Mouse (Mus musculus): ENCODE measurements at regions not wholly inside any gene's neighbourhood (a gene's known extent, or its start where the extent isn't known, plus 50 kb on each side); places are given as distances from the start of the nearest gene placed in this dataset.
A peak's percentile ranks its signal among the peaks of the same experiment; 100 is the strongest.

DNA sequence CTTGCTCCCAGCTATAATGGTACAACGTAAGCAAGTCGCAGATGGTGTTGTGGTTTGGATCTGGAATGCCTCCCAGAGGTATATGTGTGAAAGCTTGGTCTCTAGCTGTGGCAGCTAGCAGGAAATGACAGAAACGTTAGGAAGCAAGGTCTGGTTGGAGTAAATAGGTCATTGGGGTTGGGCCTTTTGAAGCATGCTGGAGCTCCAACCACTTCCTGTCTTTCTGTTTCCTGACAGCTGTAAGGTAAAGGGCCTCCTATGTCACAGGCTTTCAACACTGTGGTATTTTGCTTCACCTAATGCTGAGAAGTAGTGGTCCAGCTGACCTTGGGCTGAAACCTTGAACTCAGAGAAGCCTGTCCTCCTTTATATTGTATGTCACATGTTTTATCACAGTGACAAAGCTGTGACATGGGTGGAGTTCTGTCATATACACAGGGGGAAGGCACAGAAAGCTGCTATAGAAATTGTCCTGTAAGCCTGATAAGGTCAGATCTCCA, 106.8 kb upstream of the Nabp1 start:
- Histone ChIP-seq H3K4me2 (ENCODE audit: low read depth, low read length) (no peak overlapping the region), H3K36me3 (replicated peaks; ENCODE audit: insufficient read depth, low read length) (no peaks in the 10 kb centered on the region), H3K4me1 (ENCODE audit: insufficient read depth) (peaks cover 17% of the 10 kb centered on the region), H3K4me3 (ENCODE audit: low read depth, low read length) (no peak overlapping the region), H3K27me3 (ENCODE audit: insufficient read depth, low read length) (no peaks in the 10 kb centered on the region), H3K27ac (ENCODE audit: low read depth) (peak overlapping the region; percentile 62), H3K9ac (replicated peaks) (no peak overlapping the region), H3K9me3 (ENCODE audit: low read length) (no peaks in the 10 kb centered on the region)
- ATAC-seq (peak; percentile 73), DNase-seq (no peak)
- TF ChIP-seq EP300 (IDR thresholded peaks at IDR 0.05; ENCODE audit: low read depth) (peak; percentile 33; the same call in 1 of the 2 replicates), CTCF (IDR thresholded peaks at IDR 0.05; ENCODE audit: low read depth) (no peak)
- WGBS (ENCODE audit: insufficient replicate concordance): 22% methylated on average over 3 of the region's 3 CpGs

DNA sequence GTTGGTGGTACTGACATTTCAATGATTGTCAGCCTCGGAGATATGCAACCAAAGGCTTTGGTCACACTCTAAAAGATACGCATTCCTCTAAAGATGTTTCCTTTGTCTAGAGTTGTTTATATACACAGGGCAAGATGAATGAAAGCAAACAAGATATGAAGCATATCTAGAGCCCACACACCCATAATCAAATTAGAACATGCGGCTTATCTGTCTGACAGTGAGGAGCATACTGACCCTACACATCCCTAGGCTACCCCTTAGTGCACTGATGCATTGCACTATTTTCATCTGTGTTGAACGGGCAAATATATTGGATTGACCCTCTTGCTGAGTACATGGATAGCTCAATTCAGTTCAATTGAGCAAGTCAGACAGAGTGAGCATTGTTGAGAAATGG, 105.6 kb upstream of the Nabp1 start:
- H3K36me3 ChIP-seq (replicated peaks; ENCODE audit: insufficient read depth, low read length): no peaks in the 10 kb centered on the region
- ATAC-seq (peak; percentile 49), DNase-seq (no peak)
- peaks cover 19% of the 10 kb centered on the region for H3K4me1 ChIP-seq (ENCODE audit: insufficient read depth)
- no peak overlapping the region for H3K27ac ChIP-seq (ENCODE audit: low read depth)
- no peak overlapping the region for H3K9ac ChIP-seq (replicated peaks)
- no peaks in the 10 kb centered on the region for H3K27me3 ChIP-seq (ENCODE audit: insufficient read depth, low read length)
- H3K9me3 ChIP-seq (ENCODE audit: low read length): no peaks in the 10 kb centered on the region
- TF ChIP-seq EP300 (IDR thresholded peaks at IDR 0.05; ENCODE audit: low read depth) (peak; percentile 83), CTCF (IDR thresholded peaks at IDR 0.05; ENCODE audit: low read depth) (no peak)
- WGBS (ENCODE audit: insufficient replicate concordance): 45% methylated on average over 4 of the region's 4 CpGs
- no peak overlapping the region for H3K4me2 ChIP-seq (ENCODE audit: low read depth, low read length)
- no peak overlapping the region for H3K4me3 ChIP-seq (ENCODE audit: low read depth, low read length)

- no peak for ATAC-seq
- TF ChIP-seq EP300 (IDR thresholded peaks at IDR 0.05; ENCODE audit: low read depth): no peak
- TF ChIP-seq CTCF (IDR thresholded peaks at IDR 0.05; ENCODE audit: low read depth): no peak
- Histone ChIP-seq H3K9me3 (ENCODE audit: low read length) (no peaks in the 10 kb centered on the region), H3K27me3 (ENCODE audit: insufficient read depth, low read length) (no peaks in the 10 kb centered on the region), H3K4me1 (ENCODE audit: insufficient read depth) (peaks cover 15% of the 10 kb centered on the region), H3K36me3 (replicated peaks; ENCODE audit: insufficient read depth, low read length) (no peaks in the 10 kb centered on the region), H3K4me3 (ENCODE audit: low read depth, low read length) (no peak overlapping the region), H3K9ac (replicated peaks) (no peak overlapping the region), H3K27ac (ENCODE audit: low read depth) (peak overlapping the region; percentile 39; the same call in 1 of the 2 replicates), H3K4me2 (ENCODE audit: low read depth, low read length) (no peak overlapping the region)
- no peak for DNase-seq
- 24% methylated on average over 7 of the region's 7 CpGs for WGBS (ENCODE audit: insufficient replicate concordance)
These were observed 101.8 kb upstream of the Nabp1 start for GRCm38 (mm10) chr1:51580074-51580473.

DNA sequence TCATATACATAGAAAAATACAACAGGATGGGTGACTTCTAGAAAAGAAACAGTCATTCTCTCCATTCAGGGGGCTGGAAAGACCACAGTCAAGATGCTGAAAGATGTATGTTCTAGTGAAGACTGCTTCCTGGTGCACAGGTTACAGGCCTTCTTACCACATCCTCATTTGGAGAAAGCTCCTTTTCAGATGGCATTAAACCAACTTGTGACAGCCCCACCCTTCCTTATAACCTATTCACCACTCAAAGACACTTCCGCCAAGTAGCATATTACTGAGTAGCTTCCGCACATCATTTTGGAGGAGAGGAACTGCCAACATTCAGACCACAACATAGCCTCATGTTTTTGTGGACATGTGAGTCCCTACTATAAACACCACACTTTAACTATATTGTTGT, 99.5 kb upstream of the Nabp1 start:
- Histone ChIP-seq H3K4me3 (ENCODE audit: low read depth, low read length) (no peak overlapping the region), H3K27me3 (ENCODE audit: insufficient read depth, low read length) (no peaks in the 10 kb centered on the region), H3K9me3 (ENCODE audit: low read length) (no peaks in the 10 kb centered on the region), H3K27ac (ENCODE audit: low read depth) (no peak overlapping the region), H3K4me1 (ENCODE audit: insufficient read depth) (peaks cover 4% of the 10 kb centered on the region; the same call in 1 of the 2 replicates), H3K4me2 (ENCODE audit: low read depth, low read length) (no peak overlapping the region), H3K36me3 (replicated peaks; ENCODE audit: insufficient read depth, low read length) (no peaks in the 10 kb centered on the region), H3K9ac (replicated peaks) (no peak overlapping the region)
- TF ChIP-seq CTCF (IDR thresholded peaks at IDR 0.05; ENCODE audit: low read depth) (no peak), EP300 (IDR thresholded peaks at IDR 0.05; ENCODE audit: low read depth) (no peak)
- ATAC-seq (no peak), DNase-seq (no peak)
- 74% methylated on average over 2 of the region's 2 CpGs for WGBS (ENCODE audit: insufficient replicate concordance)

DNA sequence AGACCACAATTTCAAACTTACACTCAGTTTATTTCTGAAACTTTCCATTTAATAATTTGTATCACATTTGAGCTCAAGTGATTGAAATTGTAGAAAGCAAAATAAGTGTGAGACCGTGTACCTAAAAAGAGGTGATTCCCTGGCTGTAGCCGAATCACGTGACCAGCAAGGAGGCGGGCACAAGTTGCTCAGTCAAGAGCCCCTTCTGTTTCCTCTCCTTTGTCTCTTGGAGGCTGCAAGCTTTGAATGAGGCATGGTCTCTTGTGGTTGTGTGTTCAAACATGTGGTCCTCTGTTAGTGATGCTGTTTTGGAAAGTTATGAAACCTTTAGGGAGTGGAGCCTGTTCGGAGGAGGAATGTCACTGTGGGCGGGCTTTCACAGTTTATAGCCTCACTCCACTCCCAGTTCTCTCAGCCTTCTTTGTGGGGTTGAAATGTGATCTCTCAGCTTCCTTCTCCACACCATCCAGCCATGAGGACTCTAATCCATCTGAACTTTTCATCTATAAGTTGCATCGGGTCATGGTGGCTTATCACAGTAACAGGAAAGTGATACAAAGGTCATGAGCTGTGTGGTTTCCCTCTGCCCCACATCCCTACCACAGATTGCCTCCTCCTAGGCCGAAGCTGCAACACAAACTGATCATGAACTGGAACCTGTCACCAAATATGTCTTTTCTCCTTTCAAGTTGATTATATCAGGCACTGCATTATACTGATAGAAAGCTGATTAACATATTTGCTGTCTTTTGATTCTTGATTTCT, 94.3 kb upstream of the Nabp1 start:
- Histone ChIP-seq H3K9me3 (ENCODE audit: low read length) (no peaks in the 10 kb centered on the region), H3K27ac (ENCODE audit: low read depth) (no peak overlapping the region), H3K4me1 (ENCODE audit: insufficient read depth) (0 out of 2 replicates have a peak, but pooled peaks cover under 1% of the 10 kb centered on the region), H3K4me3 (ENCODE audit: low read depth, low read length) (no peak overlapping the region), H3K4me2 (ENCODE audit: low read depth, low read length) (no peak overlapping the region), H3K27me3 (ENCODE audit: insufficient read depth, low read length) (no peaks in the 10 kb centered on the region), H3K36me3 (replicated peaks; ENCODE audit: insufficient read depth, low read length) (no peaks in the 10 kb centered on the region), H3K9ac (replicated peaks) (no peak overlapping the region)
- 75% methylated on average over 8 of the region's 8 CpGs for WGBS (ENCODE audit: insufficient replicate concordance)
- ATAC-seq: no peak
- DNase-seq: no peak
- TF ChIP-seq EP300 (IDR thresholded peaks at IDR 0.05; ENCODE audit: low read depth): no peak
- no peak for TF ChIP-seq CTCF (IDR thresholded peaks at IDR 0.05; ENCODE audit: low read depth)

- Histone ChIP-seq H3K9me3 (ENCODE audit: low read length) (no peaks in the 10 kb centered on the region), H3K4me2 (ENCODE audit: low read depth, low read length) (no peak overlapping the region), H3K4me1 (ENCODE audit: insufficient read depth) (0 out of 2 replicates have a peak, but pooled peaks cover 6% of the 10 kb centered on the region), H3K4me3 (ENCODE audit: low read depth, low read length) (no peak overlapping the region), H3K9ac (replicated peaks) (no peak overlapping the region), H3K27me3 (ENCODE audit: insufficient read depth, low read length) (no peaks in the 10 kb centered on the region), H3K27ac (ENCODE audit: low read depth) (no peak overlapping the region), H3K36me3 (replicated peaks; ENCODE audit: insufficient read depth, low read length) (no peaks in the 10 kb centered on the region)
- WGBS (ENCODE audit: insufficient replicate concordance): 84% methylated on average over 4 of the region's 4 CpGs
- no peak for ATAC-seq
- no peak for DNase-seq
- no peak for TF ChIP-seq CTCF (IDR thresholded peaks at IDR 0.05; ENCODE audit: low read depth)
- TF ChIP-seq EP300 (IDR thresholded peaks at IDR 0.05; ENCODE audit: low read depth): no peak
These were observed 91.4 kb upstream of the Nabp1 start for GRCm38 (mm10) chr1:51569625-51570024.
